Mouse (Mus musculus) left cerebral cortex, adult 11 months (tissue): ENCODE data around the gene Gm49322.
"Not testable (repeated sequence)": the region's sequence is repeated elsewhere in the genome, so short reads cannot be mapped to it uniquely, and the experiment has no call there.

Source experiments
- DNase-seq: peaks from one replicate; pipeline ENCODE4 v3.0.0; 2022; ENCODE audit warnings: low spot score

Gm49322 gene

GRCm38 (mm10) chr10:80605721-80606120, at the start of gene Gm49322:
Gene Gm49322 (plus strand): TSS chr10:80606021.
- DNase-seq: not testable (repeated sequence)

DNA sequence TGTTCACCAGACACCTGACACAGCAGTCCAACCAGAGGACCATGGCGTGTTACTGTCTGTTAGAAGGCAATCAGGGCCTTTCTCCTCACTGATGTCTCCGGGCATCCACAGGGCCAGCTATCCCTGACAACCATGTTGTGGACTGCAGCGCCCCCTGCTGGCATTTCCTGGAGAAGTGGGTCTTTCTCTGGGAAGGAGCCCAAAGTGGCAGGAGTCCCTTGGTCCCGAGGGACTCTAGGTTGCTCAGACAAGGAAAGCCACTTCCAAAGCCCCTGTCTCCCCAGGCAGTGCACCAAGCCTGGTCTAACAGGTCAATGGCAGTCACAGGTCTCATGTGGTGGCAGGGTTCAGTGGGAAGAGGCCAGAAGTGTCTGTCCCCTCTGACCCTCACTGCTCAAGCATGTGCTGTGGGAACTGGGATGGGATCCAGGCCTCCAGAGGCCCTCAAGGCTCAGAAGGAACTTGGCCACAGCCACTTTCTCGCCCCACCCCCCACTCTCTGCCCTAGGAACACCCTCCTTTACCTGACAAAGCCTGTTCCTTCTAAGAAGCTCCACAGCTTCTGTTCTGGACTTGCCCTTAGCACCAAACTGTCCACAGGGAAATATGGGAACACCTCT, 48.4 kb upstream of the Gm49322 start:
- no peak for DNase-seq

DNA sequence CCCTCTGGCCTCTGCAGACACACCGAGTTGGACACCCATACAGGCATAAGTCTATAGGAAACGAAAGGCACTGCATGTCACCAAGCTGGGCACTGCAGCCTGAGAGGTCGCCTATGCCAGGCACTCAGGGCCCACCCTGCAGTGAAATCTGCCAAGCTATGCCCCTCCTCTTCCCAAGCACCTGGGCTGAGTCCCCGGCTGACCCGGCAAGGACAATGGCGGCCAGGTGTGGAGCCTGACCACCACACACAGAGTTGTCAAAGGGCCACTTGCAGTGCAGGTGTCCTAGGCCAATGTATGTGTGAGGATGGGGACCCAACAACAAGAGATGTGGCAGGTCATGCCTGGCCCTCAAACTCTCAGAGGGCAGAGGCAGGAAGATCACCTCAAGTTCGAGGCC, 46.4 kb upstream of the Gm49322 start:
- no peak for DNase-seq

GRCm38 (mm10) chr10:80560621-80561020, 45.2 kb upstream of the Gm49322 start:
- DNase-seq: no peak

- peak; percentile 90 for DNase-seq
Measured at GRCm38 (mm10) chr10:80561116-80561944, 44.5 kb upstream of the Gm49322 start, which contains the start of gene Rexo1. Gene Rexo1 (minus strand): TSS chr10:80561560.

GRCm38 (mm10) chr10:80566375-80567092, 39.3 kb upstream of the Gm49322 start:
- peak; percentile 80 for DNase-seq

- DNase-seq: no peak
Measured at GRCm38 (mm10) chr10:80568876-80569275, 36.9 kb upstream of the Gm49322 start.

DNA sequence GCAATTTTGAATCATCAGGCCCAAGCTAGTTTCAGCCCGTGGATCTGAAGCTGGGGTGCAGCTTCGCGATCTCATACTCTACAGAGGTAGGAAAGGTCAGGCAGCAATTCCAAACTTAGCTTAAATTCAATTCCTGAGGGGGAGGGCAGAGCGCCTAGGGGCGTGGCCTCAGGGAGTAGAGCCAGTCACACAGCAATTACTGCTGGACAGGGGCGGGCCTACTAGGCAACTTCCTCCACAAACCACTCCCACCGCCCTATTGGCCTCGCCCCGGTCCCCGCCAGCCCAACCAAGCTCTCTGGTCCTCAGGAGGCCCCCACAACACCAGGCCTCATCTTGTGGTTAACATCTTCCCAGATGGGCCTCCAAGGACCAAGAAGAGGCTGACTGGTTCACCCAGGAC, 36.2 kb upstream of the Gm49322 start:
- DNase-seq: no peak

DNA sequence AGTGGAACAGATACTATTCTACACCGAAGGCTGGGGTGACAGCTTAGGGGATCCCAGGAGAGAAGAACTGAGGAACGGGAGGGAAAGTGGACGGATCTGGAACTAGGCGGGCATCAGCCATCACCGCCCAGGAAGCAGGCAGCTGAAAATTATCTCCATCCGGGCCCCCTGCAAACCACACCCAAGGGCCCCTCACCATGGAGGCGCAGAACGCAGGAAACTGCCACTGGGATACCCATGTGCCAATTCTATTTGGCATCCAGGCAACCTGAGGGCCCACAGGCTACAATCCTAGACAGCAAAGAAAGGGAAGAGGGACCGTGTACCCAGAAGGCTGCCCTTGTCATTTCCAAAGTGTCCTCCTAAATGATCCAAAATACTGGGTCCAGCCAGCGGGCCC, 35.4 kb upstream of the Gm49322 start:
- no peak for DNase-seq

- DNase-seq: no peak
Measured at GRCm38 (mm10) chr10:80570871-80571836, 34.7 kb upstream of the Gm49322 start.

- DNase-seq: no peak
Measured at GRCm38 (mm10) chr10:80572477-80572876, 33.3 kb upstream of the Gm49322 start.

GRCm38 (mm10) chr10:80573944-80574343, 31.9 kb upstream of the Gm49322 start:
- DNase-seq: no peak

- DNase-seq: no peak
Measured at GRCm38 (mm10) chr10:80574896-80575295, 30.9 kb upstream of the Gm49322 start.

DNA sequence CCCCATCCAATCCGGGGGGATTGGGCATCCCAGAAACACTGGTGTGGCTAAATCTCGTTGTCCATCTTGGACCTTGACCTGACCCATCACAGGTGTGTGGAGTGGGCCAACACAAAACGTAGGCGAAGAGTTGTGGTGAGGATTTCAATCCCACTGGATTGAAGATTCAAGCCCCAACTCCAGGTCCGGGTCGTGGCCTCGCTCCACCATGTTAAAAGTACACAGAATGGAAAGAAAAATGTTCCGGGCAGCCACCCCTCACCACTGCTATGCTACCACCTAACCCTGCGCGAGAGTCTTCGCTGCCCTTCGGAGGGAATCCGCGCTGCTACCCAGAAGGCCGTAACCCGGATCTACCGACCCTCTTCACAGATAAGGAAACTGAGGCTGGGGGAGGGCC, 29.9 kb upstream of the Gm49322 start:
- DNase-seq: no peak

DNA sequence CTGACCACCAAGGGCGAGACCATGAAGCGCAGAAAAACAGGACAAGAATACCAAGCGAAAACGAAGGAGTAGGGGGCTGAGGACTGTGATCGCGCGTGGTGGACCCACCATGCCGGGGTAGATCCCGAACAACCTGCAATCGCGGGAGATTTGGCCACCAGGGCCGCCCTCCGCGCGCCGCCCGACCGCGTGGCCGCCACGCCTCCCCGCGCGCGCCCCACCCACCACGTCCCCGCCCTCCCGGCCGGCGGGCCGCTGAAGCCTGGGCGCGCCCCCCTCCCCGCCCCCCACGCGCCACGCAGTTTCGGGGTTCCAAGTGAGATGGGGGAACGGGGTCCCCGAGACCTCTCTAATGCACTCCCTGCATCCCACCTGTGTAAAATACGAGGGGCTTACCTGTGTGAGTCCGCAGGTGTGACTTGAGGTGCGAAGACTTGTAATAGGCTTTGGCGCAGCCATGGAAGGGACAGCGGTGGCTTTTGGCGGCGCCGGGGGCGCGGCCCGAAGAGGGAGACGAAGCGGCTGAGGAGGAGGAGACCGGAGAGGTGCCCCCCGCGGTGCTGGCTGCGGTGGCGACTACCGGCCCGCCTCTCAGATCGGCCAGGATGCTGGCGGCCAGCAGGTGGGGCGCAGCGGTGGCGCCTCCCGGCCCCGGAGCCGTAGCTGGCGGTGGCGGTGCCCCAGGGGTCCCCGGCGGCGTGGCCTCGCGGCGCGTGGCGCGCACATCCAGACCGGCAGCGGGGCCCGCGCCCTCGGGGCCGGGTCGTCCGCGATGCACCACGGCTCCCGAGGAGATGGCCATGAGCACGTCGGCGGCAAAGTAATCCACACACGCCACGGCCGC, 29.2 kb upstream of the Gm49322 start:
- DNase-seq: no peak

- DNase-seq: peak; percentile 95
Measured at GRCm38 (mm10) chr10:80577195-80578130, 28.4 kb upstream of the Gm49322 start, which contains the start of gene Klf16. Gene Klf16 (minus strand): TSS chr10:80577321.

- no peak for DNase-seq
Measured at GRCm38 (mm10) chr10:80578131-80578750, 27.6 kb upstream of the Gm49322 start.

DNA sequence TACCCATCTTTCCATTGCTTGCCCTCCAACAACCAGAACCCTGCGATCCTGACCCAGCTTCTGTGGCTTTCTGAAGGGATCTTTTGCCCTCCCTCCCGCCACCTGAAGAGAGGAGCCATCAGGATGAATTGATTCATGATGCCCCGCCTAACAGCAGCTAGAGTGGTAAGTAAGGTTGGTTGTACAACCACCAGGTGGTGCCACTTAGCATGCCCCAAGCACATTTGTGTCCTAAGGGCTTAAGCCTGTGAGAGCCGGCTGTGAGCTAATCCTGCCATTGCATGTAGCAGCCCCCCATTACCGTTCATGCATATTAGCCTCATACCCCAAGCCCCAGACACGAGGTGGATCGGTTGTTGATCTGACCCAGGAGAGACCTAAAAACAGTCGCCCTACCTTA, 26.9 kb upstream of the Gm49322 start:
- no peak for DNase-seq

DNA sequence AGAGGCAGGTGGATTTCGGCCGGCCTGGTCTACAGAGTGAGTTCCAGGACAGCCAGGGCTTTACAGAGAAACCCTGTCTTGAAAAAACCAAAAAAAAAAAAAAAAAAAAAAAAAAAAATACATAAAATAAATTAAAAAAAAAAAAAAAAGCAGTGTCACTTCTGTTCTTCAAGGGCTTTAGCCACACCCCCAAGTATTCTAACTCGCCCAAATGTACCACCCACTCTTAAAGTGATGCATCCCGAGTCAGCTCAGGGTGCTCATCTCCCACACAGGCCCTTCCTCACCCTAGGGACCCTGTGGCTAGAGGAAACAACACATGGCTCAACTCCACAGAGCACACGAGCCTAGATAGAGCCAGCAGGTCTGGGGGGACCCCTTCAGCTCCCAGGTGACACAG, 22.8 kb upstream of the Gm49322 start:
- no peak for DNase-seq
